Mouse (Mus musculus): ENCODE data around the gene Slc5a5. TPM values are rescaled to one million over a fixed set of nuclear protein-coding genes. Genes with fewer than 3 reads are reported as not detected.
A peak's percentile ranks its signal among the peaks of the same experiment; 100 is the strongest.

Slc5a5 gene
- polyA plus RNA-seq, 1 experiment: 0.13 TPM

DNA sequence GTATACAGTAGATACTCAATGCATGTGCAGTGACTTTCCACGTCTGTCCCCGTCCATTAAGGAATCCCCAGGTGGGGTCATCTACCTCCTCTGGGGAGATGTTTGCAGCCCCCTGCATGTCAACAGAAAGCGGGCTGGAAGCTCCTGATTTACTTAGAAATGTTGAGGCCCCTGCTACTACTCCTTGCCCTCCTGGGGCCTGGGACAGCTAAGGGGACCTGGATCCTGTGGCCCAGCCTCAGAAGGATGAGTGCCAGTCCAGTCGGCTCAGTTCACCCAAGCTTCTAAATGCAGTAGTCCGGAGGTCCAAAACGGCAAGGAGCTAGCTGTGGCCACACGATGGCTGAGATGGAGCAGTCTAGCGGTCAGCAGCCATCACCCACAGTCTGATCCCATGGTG is 48.6 kb downstream of the Slc5a5 start:
- no peak for TF ChIP-seq USF1 (IDR thresholded peaks at IDR 0.05; ENCODE audit: low read depth)
- TF ChIP-seq CTCF (IDR thresholded peaks at IDR 0.05; ENCODE audit: control insufficient read depth, insufficient read depth, insufficient read length): no peak
- TF ChIP-seq FOSL1 (IDR thresholded peaks at IDR 0.05; ENCODE audit: insufficient read depth, low read length, poor library complexity, severe bottlenecking): no peak
- TF ChIP-seq MYOD1 (IDR thresholded peaks at IDR 0.05; ENCODE audit: control insufficient read depth, insufficient read length, low read depth): no peak
- TF ChIP-seq MYOG (IDR thresholded peaks at IDR 0.05; ENCODE audit: control insufficient read depth, extremely low read depth, insufficient read length): no peak
- H3K79me2 ChIP-seq (ENCODE audit: control insufficient read depth, insufficient read depth): no peaks in the 10 kb centered on the region
- H3K36me3 ChIP-seq (ENCODE audit: control insufficient read depth, insufficient read depth): no peaks in the 10 kb centered on the region
- H3K79me3 ChIP-seq (ENCODE audit: low read depth): no peaks in the 10 kb centered on the region
- no peak overlapping the region for H3ac ChIP-seq (ENCODE audit: control insufficient read depth, insufficient read length, low read depth)
- no peak overlapping the region for H3K4me3 ChIP-seq (ENCODE audit: insufficient read depth, poor library complexity, severe bottlenecking)
- H3K27me3 ChIP-seq (ENCODE audit: control insufficient read depth, insufficient read depth, insufficient read length): peaks cover 6% of the 10 kb centered on the region

DNA sequence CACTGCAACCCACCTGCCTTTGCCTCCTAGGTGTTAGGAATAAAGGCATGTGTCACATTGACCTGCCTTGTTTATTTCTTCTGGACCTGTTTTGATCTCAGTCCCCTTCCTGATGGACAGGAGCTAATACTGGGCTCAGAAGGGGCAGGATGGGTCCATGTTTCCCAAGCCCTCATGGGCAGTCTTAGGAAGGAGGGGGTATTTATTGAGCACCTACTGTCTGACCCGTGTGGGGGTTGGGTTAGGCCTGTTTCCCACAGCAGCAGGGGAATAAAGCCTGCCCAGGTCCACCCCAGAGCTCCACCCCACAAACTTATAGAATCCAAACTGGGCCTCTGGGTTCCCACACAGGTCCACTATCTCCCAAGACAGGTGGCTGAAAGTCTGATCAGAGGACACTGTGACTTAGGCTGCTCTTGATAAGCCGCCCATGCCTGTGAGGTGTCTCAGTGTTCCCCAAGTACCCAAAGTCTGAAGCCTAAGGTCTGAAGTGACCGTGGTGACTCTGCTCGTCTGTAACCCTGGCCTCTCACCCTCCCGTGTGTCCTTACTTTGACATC is 49.3 kb downstream of the Slc5a5 start:
- no peaks in the 10 kb centered on the region for H3K36me3 ChIP-seq (ENCODE audit: control insufficient read depth, insufficient read depth)
- TF ChIP-seq FOSL1 (IDR thresholded peaks at IDR 0.05; ENCODE audit: insufficient read depth, low read length, poor library complexity, severe bottlenecking): no peak
- TF ChIP-seq USF1 (IDR thresholded peaks at IDR 0.05; ENCODE audit: low read depth): no peak
- TF ChIP-seq MYOG (IDR thresholded peaks at IDR 0.05; ENCODE audit: control insufficient read depth, extremely low read depth, insufficient read length): no peak
- TF ChIP-seq MAX (IDR thresholded peaks at IDR 0.05): no peak
- TF ChIP-seq MYOD1 (IDR thresholded peaks at IDR 0.05; ENCODE audit: control insufficient read depth, insufficient read length, low read depth): no peak
- TF ChIP-seq CEBPB (IDR thresholded peaks at IDR 0.05; ENCODE audit: low read depth): no peak
- no peak for TF ChIP-seq CTCF (IDR thresholded peaks at IDR 0.05; ENCODE audit: control insufficient read depth, insufficient read depth, insufficient read length)
- H3K79me2 ChIP-seq (ENCODE audit: control insufficient read depth, insufficient read depth): no peaks in the 10 kb centered on the region
- no peak overlapping the region for H3ac ChIP-seq (ENCODE audit: control insufficient read depth, insufficient read length, low read depth)
- H3K4me3 ChIP-seq (ENCODE audit: insufficient read depth, poor library complexity, severe bottlenecking): no peak overlapping the region
- peaks cover 2% of the 10 kb centered on the region for H3K79me3 ChIP-seq (ENCODE audit: low read depth)
- H3K27me3 ChIP-seq (ENCODE audit: control insufficient read depth, insufficient read depth, insufficient read length): peaks cover 6% of the 10 kb centered on the region

DNA sequence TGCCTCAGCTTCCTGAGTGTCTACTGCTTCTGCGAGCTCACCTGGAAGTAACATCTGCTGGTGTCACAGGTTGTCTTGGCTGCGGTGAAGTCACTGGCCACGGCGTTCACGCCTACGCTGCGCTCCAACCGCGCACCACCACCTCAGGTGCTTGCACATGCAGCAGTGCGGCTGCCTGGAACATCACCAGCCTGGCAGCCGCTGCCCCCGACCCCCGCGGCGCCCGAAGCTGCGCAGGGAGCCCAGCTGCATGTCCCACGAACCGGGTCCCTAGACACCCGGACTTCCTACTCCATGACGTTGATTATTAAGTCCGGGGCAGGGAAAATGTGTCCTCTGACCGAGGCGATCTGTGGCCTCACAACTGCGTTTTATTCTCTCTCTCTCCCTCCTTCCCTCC is 50.1 kb downstream of the Slc5a5 start:
- TF ChIP-seq USF1 (IDR thresholded peaks at IDR 0.05; ENCODE audit: low read depth) (no peak), MYOD1 (IDR thresholded peaks at IDR 0.05; ENCODE audit: control insufficient read depth, insufficient read length, low read depth) (no peak), CEBPB (IDR thresholded peaks at IDR 0.05; ENCODE audit: low read depth) (no peak), FOSL1 (IDR thresholded peaks at IDR 0.05; ENCODE audit: insufficient read depth, low read length, poor library complexity, severe bottlenecking) (no peak), MYOG (IDR thresholded peaks at IDR 0.05; ENCODE audit: control insufficient read depth, extremely low read depth, insufficient read length) (no peak), CTCF (IDR thresholded peaks at IDR 0.05; ENCODE audit: control insufficient read depth, insufficient read depth, insufficient read length) (no peak), MAX (IDR thresholded peaks at IDR 0.05) (no peak)
- no peaks in the 10 kb centered on the region for H3K79me2 ChIP-seq (ENCODE audit: control insufficient read depth, insufficient read depth)
- H3K36me3 ChIP-seq (ENCODE audit: control insufficient read depth, insufficient read depth): no peaks in the 10 kb centered on the region
- no peak overlapping the region for H3ac ChIP-seq (ENCODE audit: control insufficient read depth, insufficient read length, low read depth)
- H3K27me3 ChIP-seq (ENCODE audit: control insufficient read depth, insufficient read depth, insufficient read length): peaks cover 6% of the 10 kb centered on the region
- no peak overlapping the region for H3K4me3 ChIP-seq (ENCODE audit: insufficient read depth, poor library complexity, severe bottlenecking)
- H3K79me3 ChIP-seq (ENCODE audit: low read depth): peaks cover 2% of the 10 kb centered on the region

GRCm38 (mm10) chr8:70841147-70842072 is 51.1 kb downstream of the Slc5a5 start:
- TF ChIP-seq MYOD1 (IDR thresholded peaks at IDR 0.05; ENCODE audit: control insufficient read depth, insufficient read length, low read depth) (no peak), CTCF (IDR thresholded peaks at IDR 0.05; ENCODE audit: control insufficient read depth, insufficient read depth, insufficient read length) (peak; percentile 67), CEBPB (IDR thresholded peaks at IDR 0.05; ENCODE audit: low read depth) (no peak)
- H3K79me2 ChIP-seq (ENCODE audit: control insufficient read depth, insufficient read depth): no peaks in the 10 kb centered on the region
- H3K79me3 ChIP-seq (ENCODE audit: low read depth): peaks cover 2% of the 10 kb centered on the region
- no peaks in the 10 kb centered on the region for H3K36me3 ChIP-seq (ENCODE audit: control insufficient read depth, insufficient read depth)
- H3ac ChIP-seq (ENCODE audit: control insufficient read depth, insufficient read length, low read depth): no peak overlapping the region
- H3K27me3 ChIP-seq (ENCODE audit: control insufficient read depth, insufficient read depth, insufficient read length): peaks cover 6% of the 10 kb centered on the region
- H3K4me3 ChIP-seq (ENCODE audit: insufficient read depth, poor library complexity, severe bottlenecking): no peak overlapping the region

DNA sequence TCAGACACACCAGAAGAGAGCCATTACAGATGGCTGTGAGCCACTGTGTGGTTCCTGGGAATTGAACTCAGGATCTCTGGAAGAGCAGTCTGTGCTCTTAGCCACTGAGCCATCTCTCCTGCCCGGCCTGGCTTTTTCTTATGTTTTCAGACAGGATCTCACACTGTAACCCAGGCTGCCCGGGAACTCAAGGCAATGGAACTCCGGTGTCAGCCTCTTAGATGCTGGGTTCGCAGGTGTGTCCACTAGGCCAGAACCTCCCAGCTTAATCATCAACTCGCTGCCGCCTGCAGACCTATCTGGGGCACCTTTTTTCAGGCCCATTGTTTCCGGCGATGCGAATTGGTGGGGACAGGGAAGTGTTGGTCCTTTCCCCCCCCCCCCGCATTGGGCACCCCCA is 52.0 kb downstream of the Slc5a5 start:
- Histone ChIP-seq H3K4me3 (ENCODE audit: insufficient read depth, poor library complexity, severe bottlenecking) (no peak overlapping the region), H3K36me3 (ENCODE audit: control insufficient read depth, insufficient read depth) (no peaks in the 10 kb centered on the region), H3ac (ENCODE audit: control insufficient read depth, insufficient read length, low read depth) (no peak overlapping the region), H3K27me3 (ENCODE audit: control insufficient read depth, insufficient read depth, insufficient read length) (peaks cover 6% of the 10 kb centered on the region), H3K79me2 (ENCODE audit: control insufficient read depth, insufficient read depth) (no peaks in the 10 kb centered on the region), H3K79me3 (ENCODE audit: low read depth) (peaks cover 2% of the 10 kb centered on the region)
- TF ChIP-seq MAX (IDR thresholded peaks at IDR 0.05): no peak
- TF ChIP-seq FOSL1 (IDR thresholded peaks at IDR 0.05; ENCODE audit: insufficient read depth, low read length, poor library complexity, severe bottlenecking): no peak
- TF ChIP-seq MYOD1 (IDR thresholded peaks at IDR 0.05; ENCODE audit: control insufficient read depth, insufficient read length, low read depth): no peak
- TF ChIP-seq CTCF (IDR thresholded peaks at IDR 0.05; ENCODE audit: control insufficient read depth, insufficient read depth, insufficient read length): no peak
- TF ChIP-seq CEBPB (IDR thresholded peaks at IDR 0.05; ENCODE audit: low read depth): no peak
- TF ChIP-seq MYOG (IDR thresholded peaks at IDR 0.05; ENCODE audit: control insufficient read depth, extremely low read depth, insufficient read length): no peak
- no peak for TF ChIP-seq USF1 (IDR thresholded peaks at IDR 0.05; ENCODE audit: low read depth)
